Mouse (Mus musculus) embryonic fibroblast, embryonic 13.5 days (primary cell): ENCODE measurements at regions not wholly inside any gene's neighbourhood (a gene's known extent, or its start where the extent isn't known, plus 50 kb on each side); places are given as distances from the start of the nearest gene placed in this dataset.

Source experiments
- CTCF ChIP-seq: IDR thresholded peaks from 2 replicates; pipeline ENCODE4 v1.5.1; 2011; ENCODE audit warnings: mild to moderate bottlenecking, control low read depth, low read length, moderate library complexity, borderline replicate concordance; ENCODE audit not compliant: insufficient read depth
- POLR2A ChIP-seq: IDR thresholded peaks from 2 replicates; pipeline ENCODE4 v1.6.1; 2011; ENCODE audit warnings: low read depth, mild to moderate bottlenecking, control low read depth, low read length, moderate library complexity

GRCm38 (mm10) chr3:41423630-41424029 is 131.9 kb upstream of the Jade1 start:
- TF ChIP-seq POLR2A (no peak), CTCF (no peak)
